Mouse (Mus musculus) mouse trophoblast stem cell (cell line): ENCODE measurements around the gene Cep128.
"Not testable (repeated sequence)": the region's sequence is repeated elsewhere in the genome, so short reads cannot be mapped to it uniquely, and the experiment has no call there.

Experiments
- in situ Hi-C, 2 experiments: fragments of 300-500 bp; cut with MseI, MboI; formaldehyde crosslinking; loops; 2 replicates in 1 of 2; 3 replicates in 1 of 2; pipeline ENCODE4 v1.15.1; 2025

Cep128 gene

DNA sequence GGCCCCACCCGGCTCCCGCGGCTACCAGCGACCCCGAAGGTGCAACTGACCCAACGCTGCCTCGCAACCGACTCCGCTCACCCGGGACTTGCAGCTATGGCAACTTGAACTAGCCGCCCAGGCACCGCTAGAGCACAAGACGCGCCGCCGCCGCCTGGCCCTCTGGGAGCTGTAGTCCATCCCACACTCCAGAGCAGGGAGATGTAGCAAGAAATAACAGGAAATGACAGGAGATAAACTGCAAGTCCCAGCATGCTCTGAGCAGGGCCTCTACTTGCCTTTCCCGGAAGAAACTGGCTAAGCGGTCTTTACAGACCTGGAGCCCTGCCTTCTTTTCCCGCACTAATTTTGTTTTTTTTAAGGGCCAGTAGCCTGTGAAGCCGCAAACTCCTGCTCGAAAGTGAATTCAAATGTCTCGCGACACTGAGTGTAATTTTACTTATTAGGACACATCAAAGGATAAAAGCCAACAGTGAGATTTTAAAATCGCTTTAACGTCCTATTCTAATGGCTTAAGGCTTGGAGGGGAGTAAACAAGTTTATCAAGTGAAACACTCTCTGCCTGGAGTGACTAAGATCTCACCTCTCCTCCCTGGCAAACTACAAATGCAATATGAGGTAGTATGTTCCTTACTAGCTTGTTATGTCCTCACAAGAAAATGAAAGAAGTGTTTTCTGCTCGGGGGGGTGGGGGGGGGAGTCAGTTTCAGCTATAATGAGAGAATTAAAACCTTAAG, at the start of gene Cep128, which contains the start of gene Tshr:
Gene Cep128, minus strand, starts transcription at position 129 of the 737 bp plus-strand sequence.
Gene Tshr, plus strand, starts transcription at position 283 of the 737 bp plus-strand sequence.
- in situ Hi-C loops, result no loop called here

- in situ Hi-C loops, result no loop called here
Measured at GRCm38 (mm10) chr12:91427129-91427528, 42.9 kb upstream of the Cep128 start.

- in situ Hi-C loops, result no loop called here
Measured at GRCm38 (mm10) chr12:91426499-91426898, 42.3 kb upstream of the Cep128 start.

GRCm38 (mm10) chr12:91423125-91423820, 39.1 kb upstream of the Cep128 start:
- in situ Hi-C loops, result loop anchor here (25.0 kb wide), 1 partner anchor 389 kb away; no protein-coding TSS in a partner anchor

- in situ Hi-C loops, result loop anchor here (25.0 kb wide), 1 partner anchor 391 kb away; no protein-coding TSS in a partner anchor
Measured at GRCm38 (mm10) chr12:91421272-91421671, 37.1 kb upstream of the Cep128 start.

DNA sequence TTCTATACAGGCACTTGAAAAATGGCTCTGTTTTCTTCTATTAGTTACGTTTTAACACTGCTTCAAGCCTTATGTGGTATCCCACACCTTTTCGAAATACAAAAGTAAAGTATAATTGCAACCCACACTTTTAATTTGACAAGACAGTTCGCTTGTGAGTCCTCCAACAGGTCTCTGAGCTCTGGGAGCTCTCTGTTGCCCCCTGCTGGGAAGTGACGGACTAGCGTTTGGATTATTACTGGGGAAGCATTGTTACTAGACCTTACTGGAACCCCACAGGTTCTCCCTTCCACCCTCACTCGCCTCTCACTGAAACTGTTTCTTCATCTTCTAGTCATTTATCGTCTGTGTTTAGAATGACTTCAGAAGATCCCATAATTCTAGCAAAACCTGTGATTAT, 34.6 kb upstream of the Cep128 start:
- in situ Hi-C loops, result loop anchor here (25.0 kb wide), 1 partner anchor 394 kb away; no protein-coding TSS in a partner anchor

DNA sequence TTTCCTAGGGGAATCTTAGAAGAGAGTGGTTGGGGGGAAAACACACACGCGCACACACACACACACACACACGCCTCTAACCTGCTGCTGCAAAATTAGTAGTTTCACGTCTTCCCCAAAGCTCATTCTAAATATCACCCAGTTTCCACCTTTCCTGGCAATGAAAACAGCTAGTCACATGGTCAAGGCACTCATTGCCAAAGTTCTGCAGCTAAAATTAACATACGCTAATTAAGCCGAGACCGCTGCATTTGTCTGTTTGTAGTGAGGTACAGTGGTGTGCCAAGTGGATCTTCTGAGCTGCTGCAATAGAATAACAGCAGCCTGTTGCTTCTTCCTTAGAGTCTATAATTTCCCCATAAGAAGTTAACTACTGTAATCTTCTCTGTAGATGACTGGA, 32.6 kb upstream of the Cep128 start:
- in situ Hi-C loops, result loop anchor here (25.0 kb wide), 1 partner anchor 395 kb away; no protein-coding TSS in a partner anchor

DNA sequence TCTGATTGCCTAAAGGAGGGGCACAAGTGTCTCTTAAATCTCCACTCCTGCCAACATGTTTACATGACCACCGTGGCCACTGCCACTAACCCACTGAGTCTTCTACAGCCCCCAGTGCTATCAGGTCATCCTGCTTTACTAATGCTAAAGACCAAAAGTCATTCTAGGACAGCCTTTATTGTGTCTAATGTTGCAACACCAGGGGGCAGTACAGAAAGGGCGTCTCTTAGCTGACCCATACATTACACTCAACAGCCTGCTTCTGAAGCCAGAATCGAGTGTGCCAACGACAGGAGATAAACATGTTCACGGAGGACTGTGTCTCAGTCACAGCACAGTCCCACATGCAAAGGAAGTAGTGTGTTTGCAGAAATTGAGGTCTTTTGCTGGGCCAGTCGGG, 30.9 kb upstream of the Cep128 start:
- in situ Hi-C loops, result loop anchor here (25.0 kb wide), 1 partner anchor 397 kb away; no protein-coding TSS in a partner anchor

GRCm38 (mm10) chr12:91412461-91413182, 28.4 kb upstream of the Cep128 start:
- in situ Hi-C loops, result loop anchor here (25.0 kb wide), 1 partner anchor 400 kb away; no protein-coding TSS in a partner anchor

GRCm38 (mm10) chr12:91410306-91410705, 26.1 kb upstream of the Cep128 start:
- in situ Hi-C loops, result loop anchor here (25.0 kb wide), 1 partner anchor 402 kb away; no protein-coding TSS in a partner anchor

- in situ Hi-C loops, result loop anchor here (25.0 kb wide), 1 partner anchor 411 kb away; no protein-coding TSS in a partner anchor
Measured at GRCm38 (mm10) chr12:91401049-91401352, 16.8 kb upstream of the Cep128 start.

GRCm38 (mm10) chr12:91400232-91401048, 16.2 kb upstream of the Cep128 start:
- in situ Hi-C loops, result loop anchor here (25.0 kb wide), 1 partner anchor 412 kb away; no protein-coding TSS in a partner anchor

DNA sequence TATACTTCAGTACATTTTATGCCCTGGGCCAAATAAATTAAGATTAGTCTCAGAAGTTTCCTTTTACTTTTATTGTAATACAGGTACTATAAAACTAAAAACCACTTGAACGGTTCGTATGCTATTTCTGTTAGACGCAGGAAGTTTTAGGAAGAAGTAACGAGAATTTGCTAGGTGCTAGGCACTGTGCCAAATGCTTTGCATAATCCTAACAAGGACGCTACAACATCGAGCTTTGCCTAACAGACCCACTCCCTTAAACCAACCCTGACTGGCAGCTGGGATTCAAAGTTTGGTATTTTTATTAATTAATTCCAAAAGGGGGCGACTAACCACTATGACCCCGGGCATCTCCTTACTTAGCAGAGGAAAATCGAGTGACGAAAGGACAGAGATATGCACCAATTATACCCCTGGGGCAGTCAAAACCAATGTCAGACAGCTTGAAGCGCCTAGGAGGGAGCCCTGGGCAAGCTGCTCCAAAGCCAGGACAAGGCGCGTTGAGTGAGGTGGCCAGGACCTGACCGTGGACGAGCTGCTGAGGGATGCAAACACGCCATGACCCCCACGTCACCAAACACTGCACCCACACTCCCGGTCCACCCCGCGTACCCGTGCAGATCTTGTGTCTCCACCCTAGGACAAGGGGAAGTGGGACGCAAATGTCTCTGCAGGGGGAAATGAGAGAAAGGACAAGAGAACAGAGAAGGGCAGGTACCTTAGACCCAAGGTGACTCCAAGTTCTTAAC, 519 bp downstream of the Cep128 start:
- in situ Hi-C loops, result no loop called here

GRCm38 (mm10) chr12:91369173-91369572, 15.0 kb downstream of the Cep128 start:
- in situ Hi-C loops, result no loop called here

DNA sequence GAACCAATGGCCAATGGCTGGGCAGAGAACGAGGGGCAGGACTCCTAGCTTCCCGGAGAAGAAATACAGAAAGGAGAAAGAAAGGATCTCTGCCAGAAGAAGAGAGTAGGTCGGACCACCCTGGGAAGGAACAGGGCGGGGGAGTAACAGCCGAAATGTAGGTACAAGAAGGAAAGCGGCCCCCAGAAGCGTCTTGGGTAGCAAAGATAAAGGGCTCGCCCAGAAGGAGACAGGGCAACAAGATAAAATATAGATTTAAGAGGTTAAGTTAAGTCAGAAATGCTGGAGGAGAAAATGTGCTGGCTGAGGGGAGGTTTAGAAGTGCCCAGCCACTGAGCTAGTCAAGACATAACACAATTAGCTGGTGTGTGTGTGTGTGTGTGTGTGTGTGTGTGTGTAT, 30.4 kb downstream of the Cep128 start:
- in situ Hi-C loops, result no loop called here

DNA sequence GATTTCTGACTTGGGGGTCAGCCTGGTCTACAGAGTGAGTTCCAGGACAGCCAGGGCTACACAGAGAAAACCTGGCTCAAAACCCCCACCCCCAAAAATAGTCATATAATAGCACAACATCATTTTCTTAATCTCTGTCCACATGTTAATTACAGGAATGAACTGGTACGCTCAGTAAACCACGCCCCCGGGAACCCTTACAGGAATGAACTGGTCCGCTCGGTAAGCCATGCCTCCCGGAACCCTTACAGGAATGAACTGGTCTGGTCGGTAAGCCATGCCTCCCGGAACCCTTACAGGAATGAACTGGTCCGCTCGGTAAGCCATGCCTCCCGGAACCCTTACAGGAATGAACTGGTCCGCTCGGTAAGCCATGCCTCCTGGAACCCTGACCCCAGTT, 45.6 kb downstream of the Cep128 start:
- in situ Hi-C loops, result not testable (repeated sequence)

- in situ Hi-C loops, result no loop called here
Measured at GRCm38 (mm10) chr12:91327527-91327926, 56.7 kb downstream of the Cep128 start.

DNA sequence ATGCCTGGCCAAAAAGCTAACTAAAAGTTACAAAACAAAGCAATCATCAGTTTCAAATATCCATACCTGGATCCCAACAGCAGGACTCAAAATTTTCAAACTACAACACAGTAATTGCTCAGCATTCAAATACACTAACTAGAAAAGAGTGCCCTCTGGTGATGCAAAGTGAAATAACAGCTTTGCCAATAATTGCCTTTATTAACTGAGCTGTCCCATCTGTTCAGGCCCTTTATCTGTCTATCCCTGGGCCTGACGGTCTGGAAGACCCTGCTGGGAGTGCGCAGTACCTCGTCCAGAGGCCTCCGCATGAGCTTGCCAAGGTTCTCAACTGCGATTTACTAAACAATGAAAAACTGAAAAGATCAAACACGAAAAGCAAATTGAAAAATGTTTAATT, 58.1 kb downstream of the Cep128 start:
- in situ Hi-C loops, result no loop called here

- in situ Hi-C loops, result loop anchor here (5.0 to 25.0 kb wide), 3 partner anchors 578 to 753 kb away; partner anchors contain the start of gene Dio2 (in 2 of the 2)
Measured at GRCm38 (mm10) chr12:91315026-91315425, 69.2 kb downstream of the Cep128 start.

GRCm38 (mm10) chr12:91313974-91314587, 70.1 kb downstream of the Cep128 start:
- in situ Hi-C loops, result loop anchor here in 1 of 2 experiments (25.0 kb wide), 2 partner anchors 577 to 752 kb away; partner anchors contain the start of gene Dio2
